Mouse (Mus musculus) neutrophil, adult 5-6 weeks (primary cell): ENCODE measurements around the gene Auts2. TPM values are rescaled to one million over a fixed set of nuclear protein-coding genes. Genes with fewer than 3 reads are reported as not detected.

ENCODE experiments used
- ATAC-seq: fragments of 151-379, 151-347 bp; 2 replicates; pipeline ENCODE4 v1.8.0; 2017; ENCODE audit warnings: mild to moderate bottlenecking, moderate TSS enrichment; ENCODE audit not compliant: insufficient number of reproducible peaks, poor library complexity, low FRiP score, severe bottlenecking; ENCODE audit errors: extremely low read depth
- total RNA-seq: library from RNA; stranded (forward); fragments of 200-1000 nt; gene quantifications from 2 replicates; pipeline ENCODE4 v1.2.3, GENCODE M21; 2017

The Auts2 gene
- total RNA-seq, 1 experiment from 2014 or later, result 0.93 TPM

- no peak for ATAC-seq
Measured at GRCm38 (mm10) chr5:132298996-132299395, 244.1 kb downstream of the Auts2 start.

DNA sequence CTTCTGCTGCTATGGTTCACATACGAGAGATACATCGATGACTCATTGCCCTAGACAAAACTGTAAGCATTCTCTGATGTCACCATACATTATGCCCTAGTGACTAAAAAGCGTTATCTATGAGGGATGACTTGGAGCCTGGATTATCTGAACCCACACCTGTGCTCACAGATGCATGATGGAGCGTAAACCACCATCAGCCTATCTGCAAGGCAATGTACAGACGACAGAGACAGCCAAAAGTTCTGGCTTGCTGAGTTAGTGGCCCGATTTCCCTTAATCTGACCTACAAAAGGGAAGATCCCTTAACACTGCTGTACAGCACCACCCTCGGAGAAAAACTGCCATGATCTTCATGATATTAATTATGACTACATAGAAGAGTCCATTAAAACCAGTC, 245.8 kb downstream of the Auts2 start:
- no peak for ATAC-seq

DNA sequence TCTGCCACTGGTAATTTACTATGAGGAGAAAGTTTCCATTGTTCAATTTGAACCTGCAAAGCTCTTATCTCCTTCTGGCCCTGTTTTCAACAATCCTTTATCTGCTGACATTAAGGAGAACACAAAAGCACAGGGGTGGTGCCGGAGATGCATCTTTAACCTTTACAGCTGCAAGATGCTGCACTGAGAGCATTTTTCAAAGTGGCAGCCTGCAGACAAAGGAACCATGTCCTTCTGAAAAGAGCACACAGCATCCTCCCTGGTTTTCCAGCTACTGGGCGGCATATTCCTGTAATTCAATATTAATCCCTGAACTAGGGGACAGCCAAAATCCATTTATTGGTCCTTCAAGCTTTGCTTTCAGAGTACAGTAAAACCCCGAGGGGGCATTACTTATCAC, 248.7 kb downstream of the Auts2 start:
- ATAC-seq, result no peak

DNA sequence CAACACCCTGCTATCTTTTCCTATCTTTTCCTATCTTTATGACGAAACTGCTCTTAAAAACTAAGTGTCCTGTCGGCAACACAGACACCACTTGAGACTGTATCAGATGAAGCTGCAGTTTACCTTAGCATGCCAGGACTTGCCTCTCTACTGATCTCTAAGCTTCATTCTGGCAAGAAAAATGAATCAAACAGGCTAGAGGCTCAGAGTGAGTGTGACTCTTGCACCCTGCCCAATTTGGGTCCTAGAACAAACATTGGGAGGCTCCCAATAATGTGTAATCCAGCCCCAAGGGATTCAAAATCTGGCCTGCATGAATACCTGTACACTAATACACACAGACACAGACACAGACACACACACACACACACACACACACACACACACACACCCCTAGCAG, 250.2 kb downstream of the Auts2 start:
- ATAC-seq, result no peak

DNA sequence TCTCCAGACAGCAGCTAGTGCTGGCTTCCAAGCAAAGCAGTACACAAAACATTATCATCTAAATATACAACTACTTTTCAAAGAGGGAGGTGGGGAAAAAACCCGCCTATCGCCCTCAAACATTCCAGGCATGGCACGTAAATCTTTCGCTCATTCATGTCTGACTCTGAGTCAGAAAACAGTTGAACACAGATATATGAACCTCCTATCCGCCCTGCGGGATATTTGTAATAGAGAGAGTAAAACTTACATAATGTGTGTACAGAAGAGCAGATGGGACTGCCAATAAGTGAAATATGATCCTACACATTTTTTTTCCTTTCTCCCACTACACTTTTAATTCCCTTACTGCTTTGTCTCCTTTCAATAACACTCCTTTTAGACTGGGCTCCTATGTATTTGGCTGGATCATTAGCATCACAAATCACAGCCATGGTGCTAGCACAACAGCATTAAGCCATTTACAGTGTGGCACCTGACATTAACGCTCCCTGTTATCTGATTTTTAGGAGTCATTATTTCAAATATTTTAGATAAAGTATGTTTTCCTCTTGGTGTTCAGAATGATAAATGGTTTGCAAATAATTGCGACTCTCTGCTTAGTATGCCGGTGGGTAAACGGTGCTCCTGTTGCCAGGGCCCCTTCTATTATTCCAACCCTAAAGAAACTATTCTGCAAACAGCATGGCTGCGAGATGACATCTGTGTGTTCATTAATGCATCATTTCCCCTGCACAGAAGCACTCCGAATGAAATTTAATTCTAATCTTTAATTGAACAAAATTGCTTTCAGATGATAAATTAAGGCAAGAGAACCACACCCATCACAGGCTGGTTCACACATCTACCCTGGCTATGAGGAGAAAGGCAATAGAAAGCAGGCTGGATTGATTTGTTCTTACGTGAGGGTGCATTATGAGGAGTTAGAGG, 252.3 kb downstream of the Auts2 start:
- no peak for ATAC-seq

- no peak for ATAC-seq
Measured at GRCm38 (mm10) chr5:132283741-132284140, 259.4 kb downstream of the Auts2 start.

DNA sequence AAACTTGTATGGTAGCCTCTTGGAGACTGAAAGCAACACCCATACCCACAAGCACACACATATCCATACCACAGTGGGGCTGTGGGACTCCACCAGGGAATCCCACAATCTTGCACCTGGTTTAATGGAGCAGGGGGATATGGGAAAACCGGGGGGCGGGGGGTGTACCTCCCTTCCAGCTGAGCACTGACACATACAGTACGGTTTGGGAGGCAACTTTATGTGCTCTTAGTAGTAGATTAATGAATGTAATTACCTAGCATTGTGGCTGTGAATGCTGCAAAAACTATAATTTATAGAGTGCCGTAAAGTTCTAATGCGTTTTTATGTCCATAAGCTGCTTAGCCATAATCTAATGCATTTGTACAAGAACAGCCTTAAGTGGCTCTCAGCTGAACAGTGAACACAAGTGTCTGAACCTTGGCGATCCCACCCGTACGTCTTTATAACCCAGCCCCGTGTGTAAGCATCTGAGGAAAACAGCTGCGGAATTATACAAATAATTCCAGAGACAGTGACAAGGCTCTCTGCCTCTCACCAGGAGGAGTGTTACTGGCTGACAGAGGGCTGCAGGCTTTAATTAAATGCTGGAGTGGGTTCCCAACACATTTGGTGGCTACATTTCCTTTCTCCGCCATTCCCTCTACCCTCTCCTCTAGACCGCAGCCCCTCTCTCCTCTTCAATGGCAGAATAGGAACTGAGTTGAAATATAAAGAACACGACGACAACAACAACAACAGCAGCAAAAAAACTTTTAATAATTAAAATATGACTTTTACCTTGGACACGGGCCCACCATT, 268.8 kb downstream of the Auts2 start:
- ATAC-seq, result no peak

DNA sequence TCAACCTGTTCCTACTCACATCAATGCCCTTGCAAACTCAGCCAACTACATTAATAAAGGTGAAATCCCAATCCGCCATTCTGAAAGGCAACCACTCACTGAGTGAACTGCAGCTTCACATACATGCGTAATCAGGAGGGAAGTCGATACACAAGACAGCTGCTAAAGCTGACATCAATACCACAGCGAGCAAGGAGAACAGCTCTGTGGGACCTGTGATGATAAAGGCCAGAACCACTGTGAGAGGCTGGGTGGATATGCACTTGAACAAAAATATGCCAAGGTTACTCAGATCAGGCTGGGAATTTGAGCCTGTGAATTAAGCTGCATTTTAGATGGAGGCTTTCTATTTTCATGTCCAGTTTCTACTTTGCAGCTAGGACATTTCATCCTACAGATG, 271.0 kb downstream of the Auts2 start:
- no peak for ATAC-seq

DNA sequence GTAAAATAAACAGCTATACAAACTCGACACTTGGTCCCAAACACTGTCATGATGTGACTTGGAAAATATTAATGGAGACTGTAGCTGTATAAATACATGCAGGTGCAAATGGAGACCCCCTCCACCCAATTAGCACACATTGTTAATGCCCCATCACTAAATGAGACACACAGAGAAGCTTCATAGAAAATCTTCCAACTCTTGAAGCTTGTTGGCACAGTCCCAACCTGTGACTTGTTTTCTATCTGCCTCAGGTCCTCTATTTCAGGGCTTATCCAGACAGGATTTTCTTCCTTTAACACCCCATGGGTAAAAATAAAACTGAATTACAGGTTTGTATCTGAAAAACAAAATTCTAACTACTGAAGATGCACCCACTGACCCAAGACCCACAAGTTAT, 272.2 kb downstream of the Auts2 start:
- ATAC-seq, result no peak

GRCm38 (mm10) chr5:132270074-132270473, 273.1 kb downstream of the Auts2 start:
- ATAC-seq, result no peak

DNA sequence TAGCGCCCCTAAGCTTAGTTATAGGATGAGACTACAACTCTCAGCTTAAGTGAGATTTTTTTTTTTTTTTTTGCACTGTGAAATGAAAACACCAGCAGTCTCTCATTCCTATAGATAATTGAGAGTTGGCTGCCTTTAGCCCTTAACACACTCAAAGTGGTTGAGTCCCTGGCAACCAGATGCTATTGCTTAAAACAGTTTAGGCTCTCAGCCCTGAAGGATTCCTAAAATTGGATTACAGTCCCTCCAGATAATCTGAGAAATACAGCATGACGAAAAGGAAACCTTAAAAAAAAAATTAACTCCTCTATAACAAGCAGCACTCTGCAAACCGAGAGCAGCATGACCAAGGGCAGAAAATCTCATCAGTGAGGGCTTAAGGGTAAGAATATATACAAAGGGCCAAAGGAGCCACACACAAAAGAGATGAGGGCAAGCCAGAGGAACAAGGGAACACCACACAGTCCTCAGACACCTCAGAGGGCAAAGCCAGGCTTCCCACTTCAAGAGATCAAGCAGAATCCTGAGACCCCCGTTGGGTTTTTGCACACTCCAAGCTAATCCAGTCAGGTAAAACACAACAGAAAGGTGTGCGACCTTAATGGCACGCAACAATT, 274.7 kb downstream of the Auts2 start:
- ATAC-seq, result no peak

- no peak for ATAC-seq
Measured at GRCm38 (mm10) chr5:132265015-132265414, 278.1 kb downstream of the Auts2 start.

GRCm38 (mm10) chr5:132261750-132262149, 281.4 kb downstream of the Auts2 start:
- no peak for ATAC-seq

- no peak for ATAC-seq
Measured at GRCm38 (mm10) chr5:132258882-132259281, 284.3 kb downstream of the Auts2 start.

DNA sequence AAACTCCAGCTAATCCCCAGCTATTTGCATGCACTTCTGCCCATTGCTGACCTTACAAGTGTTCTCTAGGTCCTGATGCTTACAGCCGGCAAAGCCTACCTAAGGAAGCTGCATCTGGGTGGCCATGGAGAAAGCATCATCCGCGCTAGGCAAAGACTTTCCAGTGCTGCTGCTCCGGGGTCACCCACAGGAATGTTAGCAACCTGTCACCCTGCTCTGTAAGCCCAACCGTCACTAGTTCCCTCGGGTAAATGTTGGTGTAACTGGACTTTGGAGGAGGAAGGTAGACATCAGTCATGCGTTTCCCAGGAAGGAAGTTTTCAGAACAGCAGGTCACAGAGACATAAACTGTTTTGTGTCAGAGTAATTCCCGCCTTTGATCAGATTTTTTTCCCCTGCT, 287.6 kb downstream of the Auts2 start:
- no peak for ATAC-seq

DNA sequence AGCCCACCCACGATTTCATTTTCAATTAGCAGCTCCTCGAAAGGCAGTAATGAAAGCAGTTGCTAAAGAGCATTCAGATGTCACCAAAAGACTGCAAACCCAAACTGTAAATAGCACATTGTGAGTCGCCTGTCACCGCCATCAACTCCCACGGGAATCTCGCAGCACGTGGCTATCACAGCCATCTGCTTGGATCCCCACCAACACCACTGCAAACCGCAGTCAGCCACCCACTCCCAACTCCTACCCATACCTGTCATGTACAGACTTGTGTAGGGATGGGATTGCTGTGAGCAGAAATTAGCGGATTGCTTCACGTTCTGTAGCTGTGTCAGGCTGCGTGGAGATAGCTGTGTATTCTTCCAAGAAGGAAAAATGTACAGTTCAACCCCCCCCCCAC, 293.6 kb downstream of the Auts2 start:
- ATAC-seq, result no peak

DNA sequence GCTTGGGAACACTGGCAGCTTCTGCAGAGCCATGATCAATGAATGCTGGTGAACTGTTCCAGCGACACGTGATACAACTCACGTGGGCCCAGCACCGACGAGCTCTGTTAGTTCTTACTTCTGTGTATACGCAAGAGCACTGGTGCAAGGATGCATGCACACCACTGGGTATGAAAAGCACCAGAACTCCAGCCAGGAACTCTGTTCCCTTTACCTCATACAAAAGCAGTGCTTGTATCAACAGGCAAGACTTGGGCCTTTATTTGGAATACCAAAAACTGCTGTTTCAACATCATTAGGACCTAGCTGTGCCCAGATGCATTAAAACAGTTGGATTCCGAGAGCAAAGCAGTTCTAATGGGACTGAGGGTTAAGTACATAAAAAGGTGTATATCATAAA, 295.1 kb downstream of the Auts2 start:
- ATAC-seq, result no peak

DNA sequence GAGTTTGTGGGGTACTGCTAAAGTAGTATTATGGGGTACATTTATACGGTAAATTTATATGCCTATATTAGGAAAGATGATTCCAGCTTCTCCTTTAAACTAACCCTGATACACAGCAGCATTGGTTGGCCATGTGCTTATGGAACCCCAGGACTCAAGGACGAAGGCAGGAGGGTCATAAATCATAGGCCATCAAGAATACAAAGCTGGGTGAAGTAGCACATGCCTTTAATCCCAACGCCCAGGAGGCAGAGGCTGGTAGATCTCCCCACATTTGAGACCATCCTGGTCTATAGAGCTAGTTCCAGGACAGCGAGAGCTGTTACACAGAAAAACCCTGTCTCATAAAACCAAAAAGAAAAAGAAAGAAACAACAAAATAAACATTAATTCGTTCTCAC, 307.7 kb downstream of the Auts2 start:
- no peak for ATAC-seq

- no peak for ATAC-seq
Measured at GRCm38 (mm10) chr5:132234471-132234870, 308.7 kb downstream of the Auts2 start.
